Mouse (Mus musculus) liver, embryonic 14.5 days (tissue): ENCODE results near the gene Sft2d2. TPM values are rescaled to one million over a fixed set of nuclear protein-coding genes. Genes with fewer than 3 reads are reported as not detected.

Experiments
- ATAC-seq: fragments of 200-750 bp; cut with Nextera tagmentation; 2 replicates; pipeline ENCODE4 v1.8.0; 2017; ENCODE audit warnings: moderate number of reproducible peaks, mild to moderate bottlenecking, moderate library complexity; ENCODE audit not compliant: insufficient read depth
- DNase-seq, 3 experiments: peaks; one replicate each; pipeline ENCODE4 v3.0.0-alpha.2; 2012 to 2013; ENCODE audit warnings: low read depth in 3 of 3, low spot score in 3 of 3
- H3K27ac ChIP-seq: fragments of 300-500 bp; sonication (generic); 2 replicates; pipeline ENCODE4 v1.5.1; 2014; ENCODE audit warnings: moderate library complexity, mild to moderate bottlenecking, control low read depth, inconsistent platforms
- H3K27me3 ChIP-seq: fragments of 300-500 bp; sonication (generic); 2 replicates; pipeline ENCODE4 v1.6.1; 2014; ENCODE audit warnings: mild to moderate bottlenecking, low read length, moderate library complexity; ENCODE audit not compliant: control insufficient read depth, insufficient read depth
- H3K36me3 ChIP-seq: fragments of 300-500 bp; sonication (generic); replicated peaks from 2 replicates; pipeline ENCODE4 v1.6.1; 2014; ENCODE audit warnings: low read depth; ENCODE audit not compliant: control insufficient read depth, insufficient read depth
- H3K4me1 ChIP-seq, 2 experiments: fragments of 200-500 bp in 1 of 2; fragments of 300-500 bp in 1 of 2; sonication (generic) in 1 of 2; replicated peaks; 2 replicates each; pipeline ENCODE4 v1.6.1; 2012 to 2014; ENCODE audit warnings: antibody characterized with exemption in 1 of 2, inconsistent platforms in 1 of 2, low read length in 1 of 2; ENCODE audit not compliant: control insufficient read depth in 2 of 2, insufficient read depth in 2 of 2
- H3K4me2 ChIP-seq: fragments of 300-500 bp; sonication (generic); 2 replicates; pipeline ENCODE4 v1.6.1; 2014; ENCODE audit warnings: low read depth, mild to moderate bottlenecking, control low read depth, moderate library complexity
- H3K4me3 ChIP-seq, 2 experiments: fragments of 200-500 bp in 1 of 2; fragments of 300-500 bp in 1 of 2; sonication (generic) in 1 of 2; 2 replicates each; pipeline ENCODE4 v1.5.1; 2012 to 2014; ENCODE audit warnings: low read depth in 2 of 2, low read length in 2 of 2, mild to moderate bottlenecking in 2 of 2, control low read depth in 1 of 2, inconsistent platforms in 1 of 2, moderate library complexity in 1 of 2; ENCODE audit not compliant: insufficient read depth in 1 of 2
- H3K9ac ChIP-seq: fragments of 300-500 bp; sonication (generic); replicated peaks from 2 replicates; pipeline ENCODE4 v1.6.1; 2014; ENCODE audit warnings: mild to moderate bottlenecking, control low read depth, moderate library complexity
- H3K9me3 ChIP-seq: fragments of 300-500 bp; sonication (generic); 2 replicates; pipeline ENCODE4 v1.6.1; 2016; ENCODE audit warnings: low read length, mixed read lengths; ENCODE audit not compliant: control insufficient read depth
- CTCF ChIP-seq: IDR thresholded peaks from 2 replicates; pipeline ENCODE4 v1.5.1; 2016; ENCODE audit warnings: antibody characterized with exemption, low read depth, control low read depth
- EP300 ChIP-seq: IDR thresholded peaks from 2 replicates; pipeline ENCODE4 v1.6.1; 2016; ENCODE audit warnings: antibody characterized with exemption, low read depth
- WGBS: fragments of 180-500 bp; shearing (Covaris S2); extraction: QIAGEN DNeasy Blood & Tissue Kit; methylation state at CpG from one replicate; pipeline ENCODE4 v1.1.7; 2014; ENCODE audit not compliant: insufficient replicate concordance; 5-methylcytosine and 5-hydroxymethylcytosine counted together
- polyA plus RNA-seq, 2 experiments: library from polyadenylated mRNA; depleted of rRNA in 1 of 2; stranded (reverse) in 1 of 2; unstranded in 1 of 2; fragments of >200 nt; fragmentation: Nextera tagmentation in 1 of 2; extraction: Ambion mirVana in 1 of 2; gene quantifications; 2 replicates each; pipeline versions ENCODE4 v1.2.1 to v1.2.3; 2012 to 2014

The Sft2d2 gene
- polyA plus RNA-seq, 2 experiments = 5.0 to 8.0 TPM

GRCm38 (mm10) chr1:165187357-165187756 lies 6.9 kb downstream of the Sft2d2 start:
- no peaks in the 10 kb centered on the region for H3K36me3 ChIP-seq
- WGBS = 49% methylated on average over 5 of the region's 5 CpGs
- no peak overlapping the region for H3K4me3 ChIP-seq
- H3K27me3 ChIP-seq = no peaks in the 10 kb centered on the region
- ATAC-seq = no peak
- H3K4me2 ChIP-seq = no peak overlapping the region
- H3K4me1 ChIP-seq = peaks cover 0 to 6% of the 10 kb centered on the region in 2 experiments; a peak in 2 of 4 replicates
- no peak overlapping the region for H3K27ac ChIP-seq
- TF ChIP-seq EP300 (no peak), CTCF (no peak)
- DNase-seq = no peak
- H3K9me3 ChIP-seq = no peaks in the 10 kb centered on the region
- H3K9ac ChIP-seq = no peak overlapping the region

GRCm38 (mm10) chr1:165186491-165186890 lies 7.7 kb downstream of the Sft2d2 start:
- DNase-seq (no peak), ATAC-seq (no peak)
- H3K4me3 ChIP-seq = no peak overlapping the region
- H3K4me2 ChIP-seq = no peak overlapping the region
- TF ChIP-seq CTCF (no peak), EP300 (no peak)
- H3K4me1 ChIP-seq = peaks cover 0 to 6% of the 10 kb centered on the region in 2 experiments; a peak in 2 of 4 replicates
- no peaks in the 10 kb centered on the region for H3K9me3 ChIP-seq
- H3K9ac ChIP-seq = no peak overlapping the region
- no peak overlapping the region for H3K27ac ChIP-seq
- no peaks in the 10 kb centered on the region for H3K36me3 ChIP-seq
- H3K27me3 ChIP-seq = no peaks in the 10 kb centered on the region
- WGBS = 72% methylated on average over 12 of the region's 12 CpGs

- whole genome bisulfite sequencing = 67% methylated on average over 7 of the region's 7 CpGs
- no peak for DNase-seq
- ATAC-seq = no peak
Observed at GRCm38 (mm10) chr1:165185116-165185515, 9.1 kb downstream of the Sft2d2 start.

GRCm38 (mm10) chr1:165184178-165184577 lies 10.1 kb downstream of the Sft2d2 start:
- TF ChIP-seq EP300 (no peak), CTCF (no peak)
- Histone ChIP-seq H3K4me1 (peaks cover 0 to 6% of the 10 kb centered on the region in 2 experiments; a peak in 2 of 4 replicates), H3K27ac (no peak overlapping the region), H3K36me3 (no peaks in the 10 kb centered on the region), H3K4me2 (no peak overlapping the region), H3K4me3 (no peak overlapping the region), H3K9me3 (no peaks in the 10 kb centered on the region), H3K27me3 (no peaks in the 10 kb centered on the region), H3K9ac (no peak overlapping the region)
- WGBS = 62% methylated on average over 3 of the region's 3 CpGs
- DNase-seq (no peak), ATAC-seq (no peak)

More at GRCm38 (mm10) chr1:165185116-165185515, 9.1 kb downstream of the Sft2d2 start:
- Histone ChIP-seq H3K4me3 (no peak overlapping the region), H3K36me3 (no peaks in the 10 kb centered on the region), H3K4me1 (peaks cover 0 to 6% of the 10 kb centered on the region in 2 experiments; a peak in 2 of 4 replicates), H3K9me3 (no peaks in the 10 kb centered on the region), H3K27ac (no peak overlapping the region), H3K27me3 (no peaks in the 10 kb centered on the region), H3K4me2 (no peak overlapping the region), H3K9ac (no peak overlapping the region)
- TF ChIP-seq CTCF = no peak

- DNase-seq = no peak
- ATAC-seq = no peak
- H3K27ac ChIP-seq = no peak overlapping the region
- H3K4me3 ChIP-seq = no peak overlapping the region
- peaks cover 0 to 6% of the 10 kb centered on the region in 2 experiments; a peak in 2 of 4 replicates for H3K4me1 ChIP-seq
- H3K27me3 ChIP-seq = no peaks in the 10 kb centered on the region
- no peak overlapping the region for H3K4me2 ChIP-seq
- TF ChIP-seq EP300 = no peak
- no peak for TF ChIP-seq CTCF
- no peaks in the 10 kb centered on the region; the same call in 1 of the 2 replicates for H3K36me3 ChIP-seq
- WGBS = 71% methylated on average over 6 of the region's 6 CpGs
- no peak overlapping the region for H3K9ac ChIP-seq
- H3K9me3 ChIP-seq = no peaks in the 10 kb centered on the region
Observed at GRCm38 (mm10) chr1:165183400-165183799, 10.8 kb downstream of the Sft2d2 start.
